Mouse (Mus musculus) CH12.LX (cell line): ENCODE data around the gene Plch1. TPM values are rescaled to one million over a fixed set of nuclear protein-coding genes. Genes with fewer than 3 reads are reported as not detected.

Experiments used
- DNase-seq: peaks from one replicate; pipeline ENCODE4 v3.0.0-alpha.2; 2013; ENCODE audit errors: extremely low read depth
- H3K27ac ChIP-seq: 2 replicates; pipeline ENCODE4 v1.5.1; 2012; ENCODE audit warnings: low read depth, mild to moderate bottlenecking, control low read depth, moderate library complexity; ENCODE audit not compliant: insufficient read depth
- H3K27me3 ChIP-seq: replicated peaks from 2 replicates; pipeline ENCODE3; 2012; ENCODE audit warnings: inconsistent platforms
- H3K36me3 ChIP-seq, 2 experiments: replicated peaks in 1 of 2; 2 replicates each; pipeline versions ENCODE3 to v1.6.1; 2012; ENCODE audit warnings: inconsistent platforms in 1 of 2, low read length in 1 of 2, mild to moderate bottlenecking in 1 of 2, mixed read lengths in 1 of 2, moderate library complexity in 1 of 2; ENCODE audit not compliant: control insufficient read depth in 1 of 2, insufficient read depth in 1 of 2
- H3K4me1 ChIP-seq, 2 experiments: 2 replicates each; pipeline ENCODE4 v1.6.1; 2012; ENCODE audit warnings: inconsistent platforms in 1 of 2, moderate library complexity in 1 of 2; ENCODE audit not compliant: insufficient read depth in 2 of 2, control insufficient read depth in 1 of 2
- H3K4me2 ChIP-seq: 2 replicates; pipeline ENCODE4 v1.6.1; 2012; ENCODE audit warnings: low read depth, mild to moderate bottlenecking, control low read depth; ENCODE audit not compliant: poor library complexity, insufficient read depth, severe bottlenecking
- H3K4me3 ChIP-seq, 3 experiments: fragments of 150-350 bp in 1 of 3; sonication (generic) in 1 of 3; replicated peaks in 1 of 3; 2 replicates each; pipeline versions ENCODE3 to v1.5.1; 2011 to 2012; ENCODE audit warnings: low read depth in 2 of 3, low read length in 2 of 3, mild to moderate bottlenecking in 2 of 3, moderate library complexity in 2 of 3, control low read depth in 1 of 3, improper control_type of control experiment in 1 of 3, inconsistent platforms in 1 of 3, mixed read lengths in 1 of 3; ENCODE audit not compliant: poor library complexity in 1 of 3
- H3K79me2 ChIP-seq: replicated peaks from 2 replicates; pipeline ENCODE4 v1.6.1; 2012; ENCODE audit warnings: mild to moderate bottlenecking, moderate library complexity; ENCODE audit not compliant: control insufficient read depth, poor library complexity, insufficient read depth, severe bottlenecking; ENCODE audit errors: extremely low read depth
- H3K9ac ChIP-seq: 2 replicates; pipeline ENCODE4 v1.6.1; 2012; ENCODE audit warnings: low read depth, mild to moderate bottlenecking, control low read depth, moderate library complexity; ENCODE audit not compliant: insufficient read depth
- H3K9me3 ChIP-seq: replicated peaks from 2 replicates; pipeline ENCODE3; 2012; ENCODE audit warnings: low read length, inconsistent platforms, mixed read lengths
- BHLHE40 ChIP-seq: IDR thresholded peaks from 2 replicates; pipeline ENCODE4 v1.6.1; 2011; ENCODE audit warnings: mild to moderate bottlenecking, low read depth, low read length, improper control_type of control experiment
- CHD2 ChIP-seq: IDR thresholded peaks from 2 replicates; pipeline ENCODE4 v1.6.1; 2011; ENCODE audit warnings: low read length, improper control_type of control experiment
- E2F4 ChIP-seq: IDR thresholded peaks from 2 replicates; pipeline ENCODE4 v1.6.1; 2011; ENCODE audit warnings: low read depth, low read length, improper control_type of control experiment; ENCODE audit not compliant: insufficient replicate concordance
- ELF1 ChIP-seq: IDR thresholded peaks from 2 replicates; pipeline ENCODE4 v1.6.1; 2014; ENCODE audit warnings: low read depth, mild to moderate bottlenecking, inconsistent platforms, low read length, improper control_type of control experiment
- EP300 ChIP-seq: IDR thresholded peaks from 2 replicates; pipeline ENCODE4 v1.6.1; 2011; ENCODE audit warnings: low read length, improper control_type of control experiment
- ETS1 ChIP-seq: conservative IDR thresholded peaks from 2 replicates; pipeline ENCODE4 v1.6.1; 2012; ENCODE audit warnings: low read depth, mild to moderate bottlenecking, inconsistent platforms, low read length, improper control_type of control experiment, moderate library complexity
- GABPA ChIP-seq: IDR thresholded peaks from 2 replicates; pipeline ENCODE4 v1.6.1; 2012; ENCODE audit warnings: low read depth, low read length, improper control_type of control experiment, inconsistent platforms; ENCODE audit not compliant: insufficient replicate concordance
- HCFC1 ChIP-seq: IDR thresholded peaks from 2 replicates; pipeline ENCODE4 v1.6.1; 2012; ENCODE audit warnings: low read depth, mild to moderate bottlenecking, inconsistent platforms, low read length, improper control_type of control experiment
- IRF4 ChIP-seq: IDR thresholded peaks from 2 replicates; pipeline ENCODE4 v1.6.1; 2014; ENCODE audit warnings: low read depth, mild to moderate bottlenecking, inconsistent platforms, low read length, improper control_type of control experiment
- JUN ChIP-seq: IDR thresholded peaks from 2 replicates; pipeline ENCODE4 v1.6.1; 2011; ENCODE audit warnings: low read depth, mild to moderate bottlenecking, low read length, improper control_type of control experiment, moderate library complexity; ENCODE audit not compliant: insufficient read depth
- JUND ChIP-seq: conservative IDR thresholded peaks from 2 replicates; pipeline ENCODE4 v1.6.1; 2011; ENCODE audit warnings: low read depth, low read length, improper control_type of control experiment
- KAT2A ChIP-seq: IDR thresholded peaks from 2 replicates; pipeline ENCODE4 v1.6.1; 2012; ENCODE audit warnings: low read length, improper control_type of control experiment, inconsistent platforms; ENCODE audit not compliant: insufficient replicate concordance
- MAFK ChIP-seq: IDR thresholded peaks from 2 replicates; pipeline ENCODE4 v1.6.1; 2011; ENCODE audit warnings: low read length, improper control_type of control experiment; ENCODE audit not compliant: insufficient replicate concordance
- MEF2A ChIP-seq: IDR thresholded peaks from 2 replicates; pipeline ENCODE4 v1.6.1; 2014; ENCODE audit warnings: low read depth, mild to moderate bottlenecking, inconsistent platforms, low read length, improper control_type of control experiment, borderline replicate concordance
- MXI1 ChIP-seq: IDR thresholded peaks from 2 replicates; pipeline ENCODE4 v1.6.1; 2011; ENCODE audit warnings: mild to moderate bottlenecking, low read depth, low read length, improper control_type of control experiment
- NELFE ChIP-seq: IDR thresholded peaks from 2 replicates; pipeline ENCODE4 v1.6.1; 2011; ENCODE audit warnings: low read depth, low read length, improper control_type of control experiment
- PAX5 ChIP-seq: IDR thresholded peaks from 2 replicates; pipeline ENCODE4 v1.6.1; 2012; ENCODE audit warnings: low read length, inconsistent platforms, mixed read lengths
- POLR2A ChIP-seq: IDR thresholded peaks from 2 replicates; pipeline ENCODE4 v1.6.1; 2011; ENCODE audit warnings: low read depth, mild to moderate bottlenecking, improper control_type of control experiment, low read length
- POLR2AphosphoS2 ChIP-seq: IDR thresholded peaks from 2 replicates; pipeline ENCODE4 v1.6.1; 2011; ENCODE audit warnings: low read depth, low read length, improper control_type of control experiment
- RAD21 ChIP-seq: IDR thresholded peaks from 2 replicates; pipeline ENCODE4 v1.6.1; 2011; ENCODE audit warnings: low read depth, mild to moderate bottlenecking, low read length, improper control_type of control experiment, moderate library complexity
- RCOR1 ChIP-seq: conservative IDR thresholded peaks from 2 replicates; pipeline ENCODE4 v1.6.1; 2012; ENCODE audit warnings: low read depth, mild to moderate bottlenecking, inconsistent platforms, low read length, improper control_type of control experiment
- TCF12 ChIP-seq: IDR thresholded peaks from 2 replicates; pipeline ENCODE4 v1.6.1; 2014; ENCODE audit warnings: low read depth, mild to moderate bottlenecking, inconsistent platforms, low read length, improper control_type of control experiment
- ZMIZ1 ChIP-seq: IDR thresholded peaks from 2 replicates; pipeline ENCODE4 v1.6.1; 2012; ENCODE audit warnings: low read depth, mild to moderate bottlenecking, inconsistent platforms, low read length, improper control_type of control experiment
- dilution Hi-C: fragments of 300-500 bp; cut with MboI; formaldehyde crosslinking; loops from 2 replicates; pipeline ENCODE4 v1.14.3; 2020; ENCODE audit warnings: low sequenced_read_pairs; ENCODE audit not compliant: extremely low pct_unique_long_range_greater_than_20kb, extremely low pct_ligation_motif_present
- in situ Hi-C: fragments of 300-500 bp; cut with MboI; formaldehyde crosslinking; loops from 3 replicates; pipeline ENCODE4 v1.14.3; 2019; ENCODE audit warnings: low sequenced_read_pairs, low pct_ligation_motif_present, low pct_unique_long_range_greater_than_20kb, mixed read lengths
- polyA plus RNA-seq: library from polyadenylated mRNA; unstranded; fragments of >175 nt; gene quantifications from 2 replicates; pipeline ENCODE4 v1.2.1, GENCODE M21; 2012; ENCODE audit warnings: low read depth; ENCODE audit not compliant: insufficient read length
- total RNA-seq, 2 experiments: library from RNA; depleted of rRNA; stranded (reverse); fragments of 300-350 nt in 1 of 2; fragments of >200 nt in 1 of 2; gene quantifications; 2 replicates each; pipeline ENCODE4 v1.2.3; 2012 to 2014

Gene Plch1
- total RNA-seq (2012; rRNA removed) (0.59 TPM in 2 replicates), total RNA-seq (2014; rRNA removed) (0.50 and 0.51 TPM in 2 replicates), polyA plus RNA-seq (0.80 and 1.3 TPM in 2 replicates)

- in situ Hi-C loops, result no loop called here
- Histone ChIP-seq H3K9ac (no peak within 1 kb of the TSS), H3K27ac (no peak within 1 kb of the TSS), H3K79me2 (no peaks in the 10 kb centered on the region), H3K4me3 (no peak within 1 kb of the TSS), H3K4me1 (no peaks in the 10 kb centered on the region), H3K36me3 (no peaks in the 10 kb centered on the region), H3K4me2 (no peak within 1 kb of the TSS), H3K27me3 (no peaks in the 10 kb centered on the region), H3K9me3 (no peaks in the 10 kb centered on the region)
- no peak for DNase-seq
- TF ChIP-seq RAD21, result no peak
- TF ChIP-seq ETS1, result no peak
- TF ChIP-seq ZMIZ1, result no peak
- no peak for TF ChIP-seq RCOR1
- no peak for TF ChIP-seq GABPA
- no peak for TF ChIP-seq HCFC1
- TF ChIP-seq E2F4, result no peak
- dilution Hi-C loops, result no loop called here
Observed at GRCm38 (mm10) chr3:63899309-63899695, at the start of gene Plch1. Plch1 (minus strand) TSS chr3:63899472.

DNA sequence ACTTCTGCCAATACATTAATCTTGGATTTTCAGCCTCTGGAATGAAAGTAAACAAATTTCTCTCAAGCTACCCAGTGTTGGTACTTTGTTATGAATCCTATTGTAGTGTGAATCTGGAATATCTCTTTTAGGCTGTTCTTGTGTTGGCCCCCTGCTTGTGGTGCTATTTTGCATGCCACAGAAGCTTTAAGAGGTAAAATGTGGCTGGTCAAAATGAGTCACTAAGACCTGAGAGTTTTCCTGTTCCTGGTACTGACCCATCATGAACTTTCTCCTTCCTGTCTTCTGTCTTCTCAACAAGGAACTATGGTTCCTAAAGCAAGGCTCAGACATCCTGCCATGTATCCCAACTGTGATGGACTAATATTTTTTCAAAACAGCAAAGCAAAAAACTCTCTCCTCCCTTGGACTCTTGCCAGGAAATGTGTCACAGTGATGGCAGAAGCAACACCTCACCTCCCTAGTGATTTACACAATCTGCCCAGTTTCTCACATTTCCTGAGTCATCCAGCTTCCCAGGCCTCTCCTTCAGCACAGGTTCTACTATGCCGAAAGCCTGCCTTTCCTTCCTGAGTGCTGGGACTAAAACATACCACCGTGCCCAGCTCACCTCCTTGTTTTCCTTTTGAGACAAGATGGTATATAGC lies 42.1 kb upstream of the Plch1 start:
- Histone ChIP-seq H3K4me1 (peaks cover 6 to 15% of the 10 kb centered on the region in 2 experiments; a peak in 3 of 4 replicates), H3K27me3 (no peaks in the 10 kb centered on the region), H3K9me3 (no peaks in the 10 kb centered on the region), H3K79me2 (no peaks in the 10 kb centered on the region), H3K4me2 (0 out of 2 replicates have a peak overlapping the region, but pooled peaks have one; percentile 13), H3K4me3 (no peak overlapping the region), H3K27ac (no peak overlapping the region), H3K9ac (no peak overlapping the region; the same call in 1 of the 2 replicates), H3K36me3 (peaks cover 12 to 26% of the 10 kb centered on the region in 2 experiments)
- dilution Hi-C loops, result no loop called here
- peak; percentile 45; the same call in 1 of the 2 replicates for TF ChIP-seq ELF1
- TF ChIP-seq MXI1, result no peak
- TF ChIP-seq MAFK, result peak; percentile 56; the same call in 1 of the 2 replicates
- TF ChIP-seq KAT2A, result no peak
- no peak for TF ChIP-seq CHD2
- TF ChIP-seq POLR2AphosphoS2, result no peak
- 0 out of 2 replicates have a peak, but pooled peaks have one; percentile 31 for TF ChIP-seq TCF12
- peak; percentile 62; the same call in 1 of the 2 replicates for TF ChIP-seq RCOR1
- peak; percentile 68 for TF ChIP-seq ETS1
- TF ChIP-seq NELFE, result no peak
- TF ChIP-seq IRF4, result peak; percentile 84
- no peak for TF ChIP-seq PAX5
- TF ChIP-seq JUND, result peak; percentile 86
- no peak for TF ChIP-seq POLR2A
- TF ChIP-seq JUN, result peak; percentile 50; the same call in 1 of the 2 replicates
- TF ChIP-seq EP300, result peak; percentile 91
- TF ChIP-seq BHLHE40, result peak; percentile 49
- TF ChIP-seq MEF2A, result peak; percentile 83
- in situ Hi-C loops, result no loop called here
- peak; percentile 49 for DNase-seq
